Mouse (Mus musculus) heart, adult 2 months (tissue): Measurements from ENCODE around the gene Lin52. TPM values are rescaled to one million over a fixed set of nuclear protein-coding genes. Genes with fewer than 3 reads are reported as not detected.

Experiments
- DNase-seq, 2 experiments: peaks; one replicate each; pipeline ENCODE4 v3.0.0; 2021
- H3K27ac ChIP-seq: fragments of 200-600 bp; 2 replicates; pipeline ENCODE4 v1.8.1; 2022
- H3K27me3 ChIP-seq: fragments of 200-500 bp; 2 replicates; pipeline ENCODE4 v1.6.1; 2012; ENCODE audit warnings: mild to moderate bottlenecking, low read length, inconsistent platforms, mixed read lengths; ENCODE audit not compliant: control insufficient read depth, insufficient read depth
- H3K36me3 ChIP-seq: fragments of 200-500 bp; 2 replicates; pipeline ENCODE4 v1.6.1; 2012; ENCODE audit warnings: low read length, inconsistent platforms; ENCODE audit not compliant: control insufficient read depth, insufficient read depth
- H3K4me1 ChIP-seq: fragments of 200-500 bp; 2 replicates; pipeline ENCODE4 v1.6.1; 2011; ENCODE audit warnings: low read length; ENCODE audit not compliant: control insufficient read depth, insufficient read depth
- H3K4me3 ChIP-seq: fragments of 200-600 bp; 2 replicates; pipeline ENCODE4 v1.8.1; 2022
- H3K79me2 ChIP-seq: fragments of 200-500 bp; replicated peaks from 2 replicates; pipeline ENCODE4 v1.6.1; 2012; ENCODE audit warnings: mild to moderate bottlenecking, inconsistent platforms, low read length, moderate library complexity, mixed read lengths; ENCODE audit not compliant: control insufficient read depth, insufficient read depth
- H3K9ac ChIP-seq: fragments of 200-500 bp; 2 replicates; pipeline ENCODE4 v1.6.1; 2012; ENCODE audit warnings: low read depth, mild to moderate bottlenecking, control low read depth, inconsistent platforms, low read length, mixed read lengths
- CTCF ChIP-seq: fragments of 200-600 bp; IDR thresholded peaks from 2 replicates; pipeline ENCODE4 v1.8.1; 2022; ENCODE audit warnings: antibody characterized with exemption, mild to moderate bottlenecking, moderate library complexity
- EP300 ChIP-seq: fragments of 200-500 bp; IDR thresholded peaks from 2 replicates; pipeline ENCODE4 v1.6.1; 2011; ENCODE audit warnings: low read depth, low read length, control low read depth; ENCODE audit not compliant: insufficient read depth
- POLR2A ChIP-seq: fragments of 200-500 bp; IDR thresholded peaks from 2 replicates; pipeline ENCODE4 v1.6.1; 2011; ENCODE audit warnings: mild to moderate bottlenecking, low read depth, low read length, control low read depth; ENCODE audit not compliant: insufficient read depth
- WGBS: fragments of 180-500 bp; shearing (Covaris S2); methylation state at CpG from one replicate; pipeline ENCODE4 v1.1.7; 2018; 5-methylcytosine and 5-hydroxymethylcytosine counted together
- intact Hi-C: fragments of 180-260 bp; cut with DNase I; formaldehyde crosslinking; loops from one replicate; pipeline ENCODE4 v1.15.1; 2025
- polyA plus RNA-seq: library from polyadenylated mRNA; depleted of rRNA; stranded (reverse); fragments of >200 nt; gene quantifications from 2 replicates; pipeline ENCODE4 v1.2.3, GENCODE M21; 2012
- total RNA-seq, 2 experiments: library from RNA; stranded (reverse); gene quantifications; 2 replicates each; pipeline ENCODE4 v1.2.3; 2021

Lin52 gene
- total and polyA plus RNA-seq, 3 experiments, result 7.8 to 16.5 (median 12.4) TPM

DNA sequence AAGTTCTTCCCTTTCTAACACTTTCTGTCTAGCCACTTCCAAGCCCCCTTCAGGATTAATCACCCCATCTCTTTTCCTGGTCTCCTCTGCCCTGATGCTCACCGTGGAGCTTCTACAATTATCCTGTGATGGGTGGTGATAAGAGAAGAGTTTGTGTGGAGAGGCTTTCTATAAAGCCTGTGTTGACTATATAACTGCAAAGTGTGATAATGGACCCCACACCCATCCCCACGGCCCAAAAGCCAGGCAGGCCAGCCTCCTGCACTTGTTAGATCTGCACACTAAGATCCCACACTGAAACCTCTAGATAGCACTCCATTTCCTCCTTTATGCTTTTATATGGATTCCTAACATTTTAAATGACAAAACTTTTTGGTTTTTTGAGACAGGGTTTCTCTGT is 66.8 kb downstream of the Lin52 start:
- H3K79me2 ChIP-seq, result peaks cover 1% of the 10 kb centered on the region; the same call in 1 of the 2 replicates
- intact Hi-C loops, result no loop called here
- TF ChIP-seq CTCF (no peak), POLR2A (no peak), EP300 (no peak)
- no peaks in the 10 kb centered on the region for H3K4me1 ChIP-seq
- no peak overlapping the region for H3K27ac ChIP-seq
- H3K9ac ChIP-seq, result no peak overlapping the region
- WGBS, result 76% methylated on average over 2 of the region's 2 CpGs
- H3K27me3 ChIP-seq, result no peaks in the 10 kb centered on the region
- no peak for DNase-seq
- H3K4me3 ChIP-seq, result no peak overlapping the region
- no peaks in the 10 kb centered on the region for H3K36me3 ChIP-seq

- H3K79me2 ChIP-seq, result no peaks in the 10 kb centered on the region
- DNase-seq, result no peak
- H3K4me3 ChIP-seq, result no peak overlapping the region
- H3K9ac ChIP-seq, result no peak overlapping the region
- WGBS, result 73% methylated on average over 3 of the region's 3 CpGs
- TF ChIP-seq CTCF (no peak), EP300 (no peak), POLR2A (no peak)
- no peaks in the 10 kb centered on the region for H3K27me3 ChIP-seq
- no peaks in the 10 kb centered on the region for H3K36me3 ChIP-seq
- intact Hi-C loops, result no loop called here
- no peak overlapping the region for H3K27ac ChIP-seq
- no peaks in the 10 kb centered on the region for H3K4me1 ChIP-seq
Measured at GRCm38 (mm10) chr12:84523728-84524127, 72.5 kb downstream of the Lin52 start.

DNA sequence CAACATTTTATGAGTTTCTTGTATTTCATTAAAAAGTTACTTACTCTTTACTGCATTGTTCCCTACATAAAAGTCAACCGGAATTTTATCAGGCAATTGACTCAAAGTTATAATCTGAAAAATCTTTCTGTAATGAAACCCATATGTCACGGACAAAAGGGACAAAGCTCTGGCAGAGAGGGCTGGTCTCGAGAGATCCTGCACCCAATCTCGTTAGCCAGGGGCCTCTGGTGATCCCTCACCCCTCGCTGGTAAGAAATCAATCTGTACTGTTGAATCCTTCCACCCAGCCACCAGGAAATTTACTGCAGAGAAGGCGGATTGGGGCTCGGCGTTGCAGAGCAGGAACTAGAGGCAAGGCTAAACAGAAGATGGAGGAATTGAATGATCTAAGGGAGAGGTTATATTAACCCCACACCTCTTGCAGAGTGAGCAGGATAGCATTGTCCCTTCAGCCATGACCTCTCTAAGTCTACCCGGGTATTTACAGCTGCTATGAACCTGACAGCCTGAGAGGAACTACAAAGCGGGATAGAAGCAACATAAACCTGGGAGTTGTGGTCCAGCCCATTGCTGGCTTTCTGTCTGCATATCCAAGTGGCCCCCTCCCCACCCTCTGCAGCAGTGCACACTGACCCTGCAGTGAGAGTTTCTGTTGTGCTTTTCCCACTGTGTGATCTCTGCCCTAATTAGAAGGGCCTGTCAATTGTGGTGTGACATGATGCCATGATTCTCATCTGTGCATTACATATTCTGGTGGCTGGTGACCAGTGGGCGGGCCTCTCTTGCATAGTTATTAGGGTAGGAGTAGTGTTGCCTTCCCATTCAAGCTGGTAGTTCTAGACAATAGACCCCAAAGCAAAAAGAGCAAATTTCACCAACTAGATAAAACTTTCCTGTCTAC is 73.2 kb downstream of the Lin52 start:
- DNase-seq, result no peak
- no peaks in the 10 kb centered on the region for H3K79me2 ChIP-seq
- no peaks in the 10 kb centered on the region for H3K36me3 ChIP-seq
- H3K27me3 ChIP-seq, result no peaks in the 10 kb centered on the region
- no peaks in the 10 kb centered on the region for H3K4me1 ChIP-seq
- TF ChIP-seq CTCF, result no peak
- no peak for TF ChIP-seq POLR2A
- TF ChIP-seq EP300, result no peak
- intact Hi-C loops, result no loop called here
- H3K27ac ChIP-seq, result no peak overlapping the region
- no peak overlapping the region for H3K9ac ChIP-seq
- 78% methylated on average over 11 of the region's 11 CpGs for WGBS
- no peak overlapping the region for H3K4me3 ChIP-seq

DNA sequence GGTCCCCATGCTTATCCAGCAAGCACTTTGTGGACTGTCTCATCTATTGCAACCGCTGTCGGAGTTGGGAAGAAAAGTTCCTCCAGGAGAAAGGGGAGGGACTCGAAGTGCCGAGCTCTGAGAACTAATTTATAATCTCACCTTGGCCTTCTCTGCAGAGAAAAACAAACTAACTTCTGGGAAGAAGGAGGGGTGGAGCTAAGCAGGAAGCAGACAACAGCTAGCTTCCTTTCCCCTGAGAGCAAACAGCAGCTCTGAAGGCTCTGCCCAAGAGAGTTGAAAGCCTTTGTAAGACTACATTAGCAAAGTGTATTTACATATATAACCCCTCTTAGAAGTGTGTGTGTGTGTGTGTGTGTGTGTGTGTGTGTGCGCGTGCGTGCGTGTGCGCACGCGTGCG is 74.2 kb downstream of the Lin52 start:
- no peaks in the 10 kb centered on the region for H3K36me3 ChIP-seq
- no peak for TF ChIP-seq CTCF
- H3K4me1 ChIP-seq, result no peaks in the 10 kb centered on the region
- H3K79me2 ChIP-seq, result no peaks in the 10 kb centered on the region
- no peak overlapping the region for H3K9ac ChIP-seq
- no peak overlapping the region for H3K27ac ChIP-seq
- WGBS, result 74% methylated on average over 12 of the region's 12 CpGs
- DNase-seq, result no peak
- no peaks in the 10 kb centered on the region for H3K27me3 ChIP-seq
- intact Hi-C loops, result no loop called here
- H3K4me3 ChIP-seq, result no peak overlapping the region

- 80% methylated on average over 5 of the region's 5 CpGs for WGBS
- H3K79me2 ChIP-seq, result no peaks in the 10 kb centered on the region
- H3K27me3 ChIP-seq, result no peaks in the 10 kb centered on the region
- no peak for DNase-seq
- H3K36me3 ChIP-seq, result no peaks in the 10 kb centered on the region
- TF ChIP-seq CTCF (no peak), POLR2A (no peak), EP300 (no peak)
- H3K4me3 ChIP-seq, result no peak overlapping the region
- intact Hi-C loops, result no loop called here
- H3K27ac ChIP-seq, result no peak overlapping the region
- H3K9ac ChIP-seq, result no peak overlapping the region
- no peaks in the 10 kb centered on the region for H3K4me1 ChIP-seq
Measured at GRCm38 (mm10) chr12:84530426-84530825, 79.2 kb downstream of the Lin52 start.

GRCm38 (mm10) chr12:84531906-84532829 is 80.9 kb downstream of the Lin52 start:
- H3K79me2 ChIP-seq, result no peaks in the 10 kb centered on the region
- intact Hi-C loops, result no loop called here
- WGBS, result 80% methylated on average over 13 of the region's 13 CpGs
- DNase-seq, result no peak
- no peaks in the 10 kb centered on the region for H3K4me1 ChIP-seq
- no peak for TF ChIP-seq POLR2A
- TF ChIP-seq CTCF, result no peak
- TF ChIP-seq EP300, result no peak
- H3K36me3 ChIP-seq, result no peaks in the 10 kb centered on the region
- H3K27me3 ChIP-seq, result no peaks in the 10 kb centered on the region
- H3K27ac ChIP-seq, result no peak overlapping the region
- H3K9ac ChIP-seq, result no peak overlapping the region
- no peak overlapping the region for H3K4me3 ChIP-seq
